Mouse (Mus musculus) bone marrow, adult 2 months (tissue): ENCODE measurements around the gene Rpl13a.

Source experiments
- CTCF ChIP-seq: fragments of 200-500 bp; IDR thresholded peaks from 2 replicates; pipeline ENCODE4 v1.5.1; 2011; ENCODE audit warnings: low read length, control low read depth; ENCODE audit not compliant: control insufficient read depth, insufficient read depth
- POLR2A ChIP-seq: fragments of 200-500 bp; IDR thresholded peaks from 2 replicates; pipeline ENCODE4 v1.6.1; 2011; ENCODE audit warnings: low read depth, mild to moderate bottlenecking, control low read depth, low read length, borderline replicate concordance; ENCODE audit not compliant: control insufficient read depth

GRCm38 (mm10) chr7:45121404-45121803, 7.2 kb downstream of the Rpl13a start:
- TF ChIP-seq CTCF (no peak), POLR2A (peak; percentile 17; the same call in 1 of the 2 replicates)
